Mouse (Mus musculus) CD4-positive, CD25-positive, alpha-beta regulatory T cell, adult 9 weeks (primary cell): ENCODE data around the gene Gnl3. TPM values are rescaled to one million over a fixed set of nuclear protein-coding genes. Genes with fewer than 3 reads are reported as not detected.

Experiments used
- polyA plus RNA-seq: library from polyadenylated mRNA; unstranded; fragments of 100-300 nt; shearing (Covaris generic); gene quantifications from one replicate; pipeline ENCODE4 v1.2.1, GENCODE M21; 2017

Gnl3 gene
- 111 TPM for polyA plus RNA-seq

DNA sequence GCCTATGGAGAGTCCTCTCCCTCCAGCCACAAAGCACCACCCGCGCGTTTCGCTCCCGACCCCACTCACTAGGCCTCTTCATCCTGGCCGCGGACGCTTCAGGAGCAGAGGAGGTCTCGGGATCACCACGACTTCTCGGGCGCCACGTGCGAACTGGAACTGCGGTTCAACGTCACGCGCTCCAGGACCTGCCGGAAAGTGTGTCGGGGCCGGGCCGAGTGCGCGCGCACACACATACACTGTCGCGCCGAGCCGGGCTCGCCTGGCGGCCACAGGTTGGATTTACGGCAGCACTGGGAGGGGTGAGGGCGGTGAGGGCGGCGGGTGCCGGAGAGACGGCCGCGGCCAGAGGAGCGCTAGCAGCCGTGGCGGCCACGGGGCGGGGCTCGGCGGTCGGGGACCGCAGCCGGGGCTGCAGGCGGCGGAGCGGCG is at the start of gene Gnl3, which contains the start of gene Pbrm1:
Gene Gnl3, minus strand, starts transcription at position 293 of the 432 bp plus-strand sequence.
Gene Pbrm1, plus strand, starts transcription at position 279 of the 432 bp plus-strand sequence.

DNA sequence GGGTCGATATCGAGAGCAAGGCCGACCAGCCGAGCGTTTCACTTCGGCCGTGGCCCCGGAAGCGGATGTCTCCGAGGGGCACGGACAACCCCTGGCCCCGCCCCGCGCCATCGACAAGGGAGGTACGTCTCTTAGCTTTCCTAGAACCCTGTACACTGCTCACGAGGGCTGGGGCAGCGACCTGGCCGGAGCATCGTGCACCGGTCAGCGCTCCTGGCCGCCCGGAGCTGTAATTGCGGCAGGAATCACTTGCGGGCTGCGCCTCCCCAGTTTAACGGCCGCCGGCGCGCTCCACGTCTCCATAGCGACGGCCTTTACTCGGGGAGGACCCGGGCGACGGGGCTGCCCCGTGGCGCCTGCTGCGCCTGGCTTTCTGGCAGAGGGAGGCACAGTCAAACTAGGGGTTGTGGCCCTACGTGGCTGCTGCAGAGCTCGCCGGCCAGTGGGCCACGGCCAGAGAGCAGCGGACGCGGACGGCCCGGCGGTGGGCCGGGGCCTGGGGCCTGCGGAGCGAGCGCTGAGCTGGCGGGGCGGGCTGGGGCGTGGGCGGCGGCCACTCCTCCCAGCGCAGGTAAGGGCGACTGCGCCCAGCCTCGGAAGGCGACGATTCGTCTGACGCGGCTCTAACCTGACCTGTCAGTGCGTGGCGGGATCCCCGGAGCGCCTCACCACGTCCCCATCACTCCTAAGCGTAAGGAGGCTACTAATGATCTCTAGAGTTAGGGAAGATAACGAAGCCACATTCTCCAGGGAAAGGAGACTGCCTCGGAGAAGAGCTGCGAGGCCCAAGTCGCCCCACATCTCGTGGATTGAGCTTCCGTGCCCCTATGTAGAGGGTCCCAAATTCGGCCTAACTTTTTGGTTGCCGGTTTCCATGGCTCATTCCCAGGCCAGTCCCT is 17.4 kb downstream of the Gnl3 start, which contains the start of the genes Glt8d1 and Spcs1:
Gene Glt8d1, plus strand, starts transcription at position 94 of the 899 bp plus-strand sequence.
Gene Spcs1, minus strand, starts transcription at position 366 of the 899 bp plus-strand sequence.

Other genes starting within 250 kb of the Gnl3 start
- gene Tmem110, start 193.6 kb downstream of the Gnl3 start, polyA plus RNA-seq = 2.6 TPM
- 0.89 TPM for gene Mustn1, start 140.0 kb downstream of the Gnl3 start, polyA plus RNA-seq
- gene Itih4, start 132.7 kb downstream of the Gnl3 start, polyA plus RNA-seq = not detected
- gene Itih3, start 95.4 kb downstream of the Gnl3 start, polyA plus RNA-seq = not detected
- gene Itih1, start 75.9 kb downstream of the Gnl3 start, polyA plus RNA-seq = not detected
- 8.5 TPM for gene Nek4, start 67.8 kb downstream of the Gnl3 start, polyA plus RNA-seq
- 6.7 TPM for gene Glt8d1, start 17.8 kb downstream of the Gnl3 start, polyA plus RNA-seq
- 353 TPM for gene Spcs1, start 17.5 kb downstream of the Gnl3 start, polyA plus RNA-seq
- 34.9 TPM for gene Pbrm1, start within 50 bp of the Gnl3 start, polyA plus RNA-seq
- 111 TPM for gene Smim4, start 109.8 kb upstream of the Gnl3 start, polyA plus RNA-seq
- not detected for gene Nt5dc2, start 111.9 kb upstream of the Gnl3 start, polyA plus RNA-seq
- 4.1 TPM for gene Stab1, start 149.5 kb upstream of the Gnl3 start, polyA plus RNA-seq
- gene Tnnc1, start 189.2 kb upstream of the Gnl3 start, polyA plus RNA-seq = not detected
- gene Nisch, start 197.8 kb upstream of the Gnl3 start, polyA plus RNA-seq = 170 TPM
- gene Sema3g, start 198.7 kb upstream of the Gnl3 start, polyA plus RNA-seq = not detected
- gene Phf7, start 232.2 kb upstream of the Gnl3 start, polyA plus RNA-seq = 10.5 TPM
- 95.8 TPM for gene Bap1, start 232.3 kb upstream of the Gnl3 start, polyA plus RNA-seq